Mouse (Mus musculus): ENCODE measurements around the gene Phka2. TPM values are rescaled to one million over a fixed set of nuclear protein-coding genes. Genes with fewer than 3 reads are reported as not detected.

The Phka2 gene
- polyA plus RNA-seq, 1 experiment from 2014 or later = 16.3 TPM

- peaks cover 15% of the 10 kb centered on the region for H3K4me1 ChIP-seq
- H3K9me3 ChIP-seq = no peaks in the 10 kb centered on the region
- H3K27me3 ChIP-seq (ENCODE audit: insufficient read depth, poor library complexity, severe bottlenecking) = peaks cover 12% of the 10 kb centered on the region; the same call in 1 of the 2 replicates
- no peaks in the 10 kb centered on the region for H3K36me3 ChIP-seq
- peak overlapping the region; percentile 59; the same call in 1 of the 2 replicates for H3K27ac ChIP-seq
- WGBS = 52% methylated on average over 6 of the region's 6 CpGs
- no peak for DNase-seq (ENCODE audit: low spot score)
- H3K4me3 ChIP-seq = no peak overlapping the region
Measured at GRCm38 (mm10) chrX:160603981-160604541, 102.1 kb downstream of the Phka2 start.

- H3K27ac ChIP-seq = no peak overlapping the region
- peaks cover 6% of the 10 kb centered on the region; the same call in 1 of the 2 replicates for H3K4me1 ChIP-seq
- 34% methylated on average over 3 of the region's 3 CpGs for WGBS
- no peak overlapping the region for H3K4me3 ChIP-seq
- no peaks in the 10 kb centered on the region for H3K36me3 ChIP-seq
- H3K9me3 ChIP-seq = no peaks in the 10 kb centered on the region
- peaks cover 4% of the 10 kb centered on the region; the same call in 1 of the 2 replicates for H3K27me3 ChIP-seq (ENCODE audit: insufficient read depth, poor library complexity, severe bottlenecking)
- no peak for DNase-seq (ENCODE audit: low spot score)
Measured at GRCm38 (mm10) chrX:160609849-160610248, 107.9 kb downstream of the Phka2 start.

DNA sequence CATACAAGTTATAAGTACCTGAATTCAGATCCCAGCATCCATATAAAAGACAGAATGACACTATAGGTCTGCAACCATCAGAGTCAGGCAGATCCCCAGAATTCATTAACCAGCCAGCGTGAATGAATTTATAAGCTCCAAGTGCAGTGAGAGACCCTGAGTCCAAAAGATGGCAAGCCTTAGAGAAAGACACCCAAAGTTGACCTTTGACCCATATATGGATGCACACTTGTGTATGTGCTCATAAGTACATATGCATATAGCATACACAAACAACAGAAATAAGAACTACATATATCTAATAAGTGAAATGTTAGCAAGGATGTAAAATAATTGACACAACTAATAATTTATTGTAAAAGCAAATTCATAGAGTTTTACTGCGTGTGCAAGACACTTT is 108.5 kb downstream of the Phka2 start:
- no peak overlapping the region for H3K4me3 ChIP-seq
- H3K4me1 ChIP-seq = peaks cover under 1% of the 10 kb centered on the region; the same call in 1 of the 2 replicates
- no peak for DNase-seq (ENCODE audit: low spot score)
- H3K27me3 ChIP-seq (ENCODE audit: insufficient read depth, poor library complexity, severe bottlenecking) = peaks cover 4% of the 10 kb centered on the region; the same call in 1 of the 2 replicates
- 77% methylated on average over 2 of the region's 2 CpGs for WGBS
- no peaks in the 10 kb centered on the region for H3K36me3 ChIP-seq
- no peaks in the 10 kb centered on the region for H3K9me3 ChIP-seq
- H3K27ac ChIP-seq = no peak overlapping the region

- no peak for DNase-seq (ENCODE audit: low spot score)
- 40% methylated on average over 4 of the region's 4 CpGs for WGBS
- H3K36me3 ChIP-seq = no peaks in the 10 kb centered on the region
- H3K9me3 ChIP-seq = no peaks in the 10 kb centered on the region
- H3K27ac ChIP-seq = no peak overlapping the region
- no peak overlapping the region for H3K4me3 ChIP-seq
- H3K27me3 ChIP-seq (ENCODE audit: insufficient read depth, poor library complexity, severe bottlenecking) = peaks cover 4% of the 10 kb centered on the region; the same call in 1 of the 2 replicates
- no peaks in the 10 kb centered on the region for H3K4me1 ChIP-seq
Measured at GRCm38 (mm10) chrX:160610882-160611644, 109.1 kb downstream of the Phka2 start.

Other genes with a start within 250 kb of the Phka2 start
- gene Adgrg2, start 111.5 kb upstream of the Phka2 start, polyA plus RNA-seq (2016; fragmentation: Nextera tagmentation; extraction: Ambion mirVana) = 0.25 and 0.34 TPM in 2 replicates
- gene Ppef1, start 233.6 kb downstream of the Phka2 start, polyA plus RNA-seq (2016; fragmentation: Nextera tagmentation; extraction: Ambion mirVana) = 0.08 and 0.11 TPM in 2 replicates

Data from heart, embryonic 10.5 days (tissue).